Mouse (Mus musculus): ENCODE measurements at regions not wholly inside any gene's neighbourhood (a gene's known extent, or its start where the extent isn't known, plus 50 kb on each side); places are given as distances from the start of the nearest gene placed in this dataset.

GRCm38 (mm10) chr1:64187796-64188513, 65.9 kb upstream of the Klf7 start:
- H3K36me3 ChIP-seq (ENCODE audit: control insufficient read depth in 1 of 2, insufficient read depth in 2 of 2, low read length in 2 of 2), result no peaks in the 10 kb centered on the region
- H3K4me3 ChIP-seq (ENCODE audit: control insufficient read depth in 1 of 2, insufficient read depth in 1 of 2, low read depth in 2 of 2, low read length in 2 of 2), result no peak overlapping the region
- no peak overlapping the region for H3K9ac ChIP-seq (ENCODE audit: control insufficient read depth, low read depth, low read length, poor library complexity, severe bottlenecking)
- DNase-seq (ENCODE audit: low read depth, low spot score), result no peak
- H3K79me2 ChIP-seq (ENCODE audit: control insufficient read depth, insufficient read depth, low read length, poor library complexity), result no peaks in the 10 kb centered on the region
- no peak overlapping the region for H3K27ac ChIP-seq (ENCODE audit: control insufficient read depth, low read depth, low read length)
- H3K9me3 ChIP-seq (replicated peaks; ENCODE audit: insufficient read depth, low read length), result no peaks in the 10 kb centered on the region
- H3K4me1 ChIP-seq (ENCODE audit: control insufficient read depth in 1 of 2, insufficient read depth in 2 of 2, low read length in 2 of 2), result no peaks in the 10 kb centered on the region
- no peaks in the 10 kb centered on the region; a peak in 2 of 4 replicates for H3K27me3 ChIP-seq (ENCODE audit: control insufficient read depth in 1 of 2, insufficient read depth in 2 of 2, low read length in 2 of 2)
- TF ChIP-seq USF2 (IDR thresholded peaks at IDR 0.05; ENCODE audit: borderline replicate concordance in 1 of 2, insufficient read depth in 1 of 2, low read depth in 1 of 2, low read length in 2 of 2), result no peak
- TF ChIP-seq ZC3H11A (IDR thresholded peaks at IDR 0.05; ENCODE audit: low read depth, low read length), result no peak
- TF ChIP-seq JUND (IDR thresholded peaks at IDR 0.05; ENCODE audit: low read depth, low read length), result no peak
- TF ChIP-seq NRF1 (IDR thresholded peaks at IDR 0.05; ENCODE audit: insufficient read depth, low read depth, low read length, poor library complexity, severe bottlenecking), result no peak
- no peak for TF ChIP-seq POLR2AphosphoS5 (IDR thresholded peaks at IDR 0.05; ENCODE audit: borderline replicate concordance, low read depth, low read length)
- no peak for TF ChIP-seq MYC (IDR thresholded peaks at IDR 0.05; ENCODE audit: low read depth, low read length)
- TF ChIP-seq SMC3 (IDR thresholded peaks at IDR 0.05; ENCODE audit: low read depth, low read length), result no peak
- no peak for TF ChIP-seq EP300 (IDR thresholded peaks at IDR 0.05; ENCODE audit: low read depth in 1 of 2, low read length in 2 of 2)
- TF ChIP-seq POLR2AphosphoS2 (IDR thresholded peaks at IDR 0.05; ENCODE audit: low read length), result no peak
- no peak for TF ChIP-seq CHD2 (IDR thresholded peaks at IDR 0.05; ENCODE audit: low read length)
- TF ChIP-seq BHLHE40 (IDR thresholded peaks at IDR 0.05; ENCODE audit: borderline replicate concordance, low read depth, low read length), result no peak

DNA sequence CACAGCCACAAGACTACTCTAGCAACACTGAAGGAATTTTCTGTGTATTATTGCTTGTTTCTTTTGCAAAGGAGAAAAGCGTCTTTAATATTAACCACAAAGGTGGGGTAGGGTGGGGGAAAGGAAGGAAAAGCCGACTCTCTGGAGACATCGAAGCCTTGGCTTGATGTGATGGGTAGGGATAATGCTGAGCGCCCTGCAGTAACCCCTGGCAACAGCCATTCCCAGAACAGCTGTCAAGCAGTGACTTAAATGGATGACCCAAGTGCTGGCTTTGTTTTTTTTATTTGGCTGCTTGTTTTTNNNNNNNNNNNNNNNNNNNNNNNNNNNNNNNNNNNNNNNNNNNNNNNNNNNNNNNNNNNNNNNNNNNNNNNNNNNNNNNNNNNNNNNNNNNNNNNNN, 51.6 kb upstream of the Klf7 start:
- Histone ChIP-seq H3K4me1 (ENCODE audit: control insufficient read depth in 1 of 2, insufficient read depth in 2 of 2, low read length in 2 of 2) (no peaks in the 10 kb centered on the region), H3K4me3 (ENCODE audit: control insufficient read depth in 1 of 2, insufficient read depth in 1 of 2, low read depth in 2 of 2, low read length in 2 of 2) (no peak overlapping the region), H3K27ac (ENCODE audit: control insufficient read depth, low read depth, low read length) (no peak overlapping the region), H3K79me2 (ENCODE audit: control insufficient read depth, insufficient read depth, low read length, poor library complexity) (no peaks in the 10 kb centered on the region), H3K27me3 (ENCODE audit: control insufficient read depth in 1 of 2, insufficient read depth in 2 of 2, low read length in 2 of 2) (no peaks in the 10 kb centered on the region), H3K9me3 (replicated peaks; ENCODE audit: insufficient read depth, low read length) (no peaks in the 10 kb centered on the region), H3K36me3 (ENCODE audit: control insufficient read depth in 1 of 2, insufficient read depth in 2 of 2, low read length in 2 of 2) (no peaks in the 10 kb centered on the region), H3K9ac (ENCODE audit: control insufficient read depth, low read depth, low read length, poor library complexity, severe bottlenecking) (no peak overlapping the region)
- DNase-seq (ENCODE audit: low read depth, low spot score), result no peak
- no peak for TF ChIP-seq USF1 (IDR thresholded peaks at IDR 0.05; ENCODE audit: low read depth, low read length)

DNA sequence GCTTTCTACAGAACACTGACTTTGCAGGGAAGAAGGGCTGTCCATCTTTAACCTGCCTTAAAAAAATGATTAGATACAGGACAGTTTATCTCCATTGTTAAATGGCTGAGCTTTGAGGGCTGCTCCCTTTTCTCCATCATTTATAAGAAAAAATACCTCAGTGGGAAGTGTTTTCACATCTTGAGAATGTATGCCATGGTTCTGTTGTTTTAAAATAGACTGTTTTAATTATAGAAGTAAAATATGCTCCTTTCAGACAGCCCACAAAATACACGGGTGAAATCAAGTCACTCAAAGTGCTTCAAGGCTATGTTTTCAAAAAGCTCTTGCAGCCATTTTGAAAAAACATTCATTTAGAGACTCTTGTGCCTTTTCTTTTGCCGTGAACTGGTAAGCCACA, 50.0 kb upstream of the Klf7 start:
- no peaks in the 10 kb centered on the region for H3K79me2 ChIP-seq (ENCODE audit: control insufficient read depth, insufficient read depth, low read length, poor library complexity)
- no peaks in the 10 kb centered on the region for H3K36me3 ChIP-seq (ENCODE audit: control insufficient read depth in 1 of 2, insufficient read depth in 2 of 2, low read length in 2 of 2)
- H3K9ac ChIP-seq (ENCODE audit: control insufficient read depth, low read depth, low read length, poor library complexity, severe bottlenecking), result no peak overlapping the region
- no peaks in the 10 kb centered on the region for H3K27me3 ChIP-seq (ENCODE audit: control insufficient read depth in 1 of 2, insufficient read depth in 2 of 2, low read length in 2 of 2)
- TF ChIP-seq USF2 (IDR thresholded peaks at IDR 0.05; ENCODE audit: borderline replicate concordance in 1 of 2, insufficient read depth in 1 of 2, low read depth in 1 of 2, low read length in 2 of 2), result no peak
- no peak for TF ChIP-seq CTCF (IDR thresholded peaks at IDR 0.05 in 2 of 3, conservative IDR thresholded peaks at IDR 0.05 in 1 of 3; ENCODE audit: control insufficient read depth in 1 of 3, insufficient read depth in 1 of 3, low read depth in 2 of 3, low read length in 3 of 3, poor library complexity in 1 of 3, severe bottlenecking in 1 of 3)
- TF ChIP-seq MEF2A (IDR thresholded peaks at IDR 0.05; ENCODE audit: extremely low read depth, insufficient replicate concordance, low read depth, low read length, poor library complexity, severe bottlenecking), result no peak
- no peak for TF ChIP-seq ZMIZ1 (IDR thresholded peaks at IDR 0.05; ENCODE audit: low read depth, low read length)
- no peak for TF ChIP-seq GATA1 (IDR thresholded peaks at IDR 0.05; ENCODE audit: low read depth, low read length)
- no peak for TF ChIP-seq RCOR1 (IDR thresholded peaks at IDR 0.05; ENCODE audit: low read depth, low read length)
- no peak for TF ChIP-seq CHD2 (IDR thresholded peaks at IDR 0.05; ENCODE audit: low read length)
- TF ChIP-seq EP300 (IDR thresholded peaks at IDR 0.05; ENCODE audit: low read depth in 1 of 2, low read length in 2 of 2), result no peak
- TF ChIP-seq MAX (IDR thresholded peaks at IDR 0.05; ENCODE audit: low read length), result no peak
- TF ChIP-seq E2F4 (IDR thresholded peaks at IDR 0.05; ENCODE audit: borderline replicate concordance, low read depth, low read length), result no peak
- no peak overlapping the region for H3K4me3 ChIP-seq (ENCODE audit: control insufficient read depth in 1 of 2, insufficient read depth in 1 of 2, low read depth in 2 of 2, low read length in 2 of 2)
- no peaks in the 10 kb centered on the region for H3K4me1 ChIP-seq (ENCODE audit: control insufficient read depth in 1 of 2, insufficient read depth in 2 of 2, low read length in 2 of 2)
- no peak overlapping the region for H3K27ac ChIP-seq (ENCODE audit: control insufficient read depth, low read depth, low read length)
- no peak for DNase-seq (ENCODE audit: low read depth, low spot score)
- no peaks in the 10 kb centered on the region for H3K9me3 ChIP-seq (replicated peaks; ENCODE audit: insufficient read depth, low read length)
